Mouse (Mus musculus): ENCODE measurements around the gene Dlgap5. TPM values are rescaled to one million over a fixed set of nuclear protein-coding genes. Genes with fewer than 3 reads are reported as not detected.

The Dlgap5 gene
- polyA plus RNA-seq, 2 experiments = 32.5 to 37.9 TPM

DNA sequence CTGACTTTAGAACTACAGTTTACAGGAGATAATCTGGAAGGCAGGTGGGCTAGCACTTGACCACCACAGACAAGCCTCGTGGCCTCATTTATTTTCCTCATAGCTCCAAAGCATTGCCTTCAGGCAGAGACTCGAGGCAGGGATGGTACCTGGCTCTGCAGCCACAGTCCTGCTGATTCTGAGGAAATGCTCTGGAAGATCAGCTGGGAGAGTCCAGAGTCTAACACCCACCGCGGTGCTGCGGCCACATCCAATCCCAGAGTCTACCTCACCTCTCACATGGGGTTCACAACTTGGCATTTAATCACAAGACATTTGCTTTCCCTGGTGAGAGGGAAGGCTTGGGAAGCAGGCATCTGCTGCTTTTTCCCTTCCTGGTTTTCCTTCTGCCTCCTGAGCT lies 63.3 kb downstream of the Dlgap5 start:
- no peaks in the 10 kb centered on the region for H3K4me1 ChIP-seq (ENCODE audit: control insufficient read depth, insufficient read depth, low read length)
- WGBS = 76% methylated on average over 5 of the region's 5 CpGs
- no peak overlapping the region for H3K4me3 ChIP-seq (replicated peaks; ENCODE audit: low read length)
- no peak overlapping the region for H3K9ac ChIP-seq (ENCODE audit: low read depth, low read length, severe bottlenecking)
- no peak for TF ChIP-seq POLR2A (IDR thresholded peaks at IDR 0.05; ENCODE audit: borderline replicate concordance, extremely low read depth, insufficient read depth, insufficient read length)
- no peak overlapping the region for H3K4me2 ChIP-seq (replicated peaks; ENCODE audit: low read depth, low read length, severe bottlenecking)
- no peaks in the 10 kb centered on the region for H3K27me3 ChIP-seq (ENCODE audit: control insufficient read depth, insufficient read depth, low read length)
- no peaks in the 10 kb centered on the region for H3K36me3 ChIP-seq (ENCODE audit: control insufficient read depth, insufficient read depth, low read length)
- DNase-seq (ENCODE audit: low spot score) = no peak
- H3K9me3 ChIP-seq (ENCODE audit: control insufficient read depth, low read length) = no peaks in the 10 kb centered on the region
- H3K27ac ChIP-seq (replicated peaks; ENCODE audit: low read depth, low read length) = no peak overlapping the region
- no peak for ATAC-seq (ENCODE audit: low FRiP score, low read depth)

DNA sequence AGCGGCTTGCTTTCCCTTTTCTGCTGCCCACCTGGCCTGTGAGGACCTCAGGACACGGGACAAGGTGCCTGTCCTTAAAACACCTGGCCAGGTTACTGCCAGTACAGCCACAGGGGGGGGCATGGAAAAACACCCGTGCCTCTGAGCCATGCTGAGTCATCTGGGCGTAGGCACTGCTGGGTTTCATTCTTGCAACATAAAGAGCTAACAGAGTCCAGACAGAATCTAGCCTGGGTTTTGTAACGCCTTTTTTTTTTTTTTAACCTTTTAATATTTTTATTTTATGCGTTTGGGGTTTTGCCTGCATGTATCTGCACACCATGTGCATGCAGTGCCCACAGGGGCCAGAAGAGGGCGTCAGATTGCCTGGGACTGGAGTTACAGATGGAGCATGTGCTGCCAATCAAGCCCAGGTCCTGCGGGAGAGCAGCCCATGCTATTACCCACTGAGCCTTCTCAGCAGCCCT lies 64.1 kb downstream of the Dlgap5 start:
- H3K36me3 ChIP-seq (ENCODE audit: control insufficient read depth, insufficient read depth, low read length) = no peaks in the 10 kb centered on the region
- WGBS = 56% methylated on average over 8 of the region's 8 CpGs

DNA sequence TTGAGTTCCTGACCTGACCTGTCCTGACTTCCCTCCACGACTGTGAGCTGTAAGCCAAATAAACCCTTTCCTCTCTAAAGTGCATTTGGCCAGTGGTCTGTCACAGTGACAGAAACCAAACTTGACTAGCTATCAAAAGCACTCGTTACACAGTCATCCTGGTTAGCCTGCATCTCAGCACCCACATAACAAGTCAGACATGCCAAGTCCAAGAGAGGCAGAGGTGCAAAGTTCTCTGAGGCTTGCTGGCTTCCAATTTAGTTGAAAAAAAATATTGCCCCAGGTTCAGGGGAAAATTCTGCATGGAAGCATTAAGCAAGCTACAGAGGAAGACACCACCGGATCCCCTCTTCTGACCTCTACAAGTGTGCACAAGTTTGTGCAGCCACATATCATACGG lies 65.0 kb downstream of the Dlgap5 start:
- 75% methylated on average over 4 of the region's 4 CpGs for WGBS

More for the DNA sequence above, 64.1 kb downstream of the Dlgap5 start:
- TF ChIP-seq POLR2A (IDR thresholded peaks at IDR 0.05; ENCODE audit: borderline replicate concordance, extremely low read depth, insufficient read depth, insufficient read length) = no peak
- ATAC-seq (ENCODE audit: low FRiP score, low read depth) (no peak), DNase-seq (ENCODE audit: low spot score) (no peak)
- Histone ChIP-seq H3K9me3 (ENCODE audit: control insufficient read depth, low read length) (no peaks in the 10 kb centered on the region), H3K4me2 (replicated peaks; ENCODE audit: low read depth, low read length, severe bottlenecking) (no peak overlapping the region), H3K27me3 (ENCODE audit: control insufficient read depth, insufficient read depth, low read length) (no peaks in the 10 kb centered on the region), H3K27ac (replicated peaks; ENCODE audit: low read depth, low read length) (no peak overlapping the region), H3K9ac (ENCODE audit: low read depth, low read length, severe bottlenecking) (no peak overlapping the region), H3K4me1 (ENCODE audit: control insufficient read depth, insufficient read depth, low read length) (no peaks in the 10 kb centered on the region), H3K4me3 (replicated peaks; ENCODE audit: low read length) (no peak overlapping the region)

DNA sequence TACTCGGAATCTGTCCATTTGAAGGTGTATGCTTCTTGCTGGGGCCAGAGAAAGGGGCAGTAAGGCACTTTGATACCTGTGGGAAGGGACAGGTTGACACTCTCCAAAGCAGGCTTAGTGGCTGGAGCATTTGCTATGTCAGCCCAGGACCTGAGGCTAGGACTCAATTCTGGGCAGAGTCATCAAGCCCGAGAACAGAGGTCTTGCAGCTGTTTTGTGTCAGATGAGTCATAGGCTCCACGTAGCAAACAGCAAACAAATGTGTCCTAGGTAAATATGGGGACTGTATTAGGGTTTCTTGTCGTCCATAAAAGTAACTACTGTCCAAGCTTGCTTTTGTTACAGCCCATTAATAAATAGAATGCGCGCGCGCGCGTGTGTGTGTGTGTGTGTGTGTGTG lies 65.9 kb downstream of the Dlgap5 start:
- Histone ChIP-seq H3K4me2 (replicated peaks; ENCODE audit: low read depth, low read length, severe bottlenecking) (no peak overlapping the region), H3K9me3 (ENCODE audit: control insufficient read depth, low read length) (no peaks in the 10 kb centered on the region), H3K4me3 (replicated peaks; ENCODE audit: low read length) (no peak overlapping the region), H3K9ac (ENCODE audit: low read depth, low read length, severe bottlenecking) (no peak overlapping the region), H3K4me1 (ENCODE audit: control insufficient read depth, insufficient read depth, low read length) (no peaks in the 10 kb centered on the region), H3K27ac (replicated peaks; ENCODE audit: low read depth, low read length) (no peak overlapping the region), H3K27me3 (ENCODE audit: control insufficient read depth, insufficient read depth, low read length) (no peaks in the 10 kb centered on the region), H3K36me3 (ENCODE audit: control insufficient read depth, insufficient read depth, low read length) (no peaks in the 10 kb centered on the region)
- ATAC-seq (ENCODE audit: low FRiP score, low read depth) (no peak), DNase-seq (ENCODE audit: low spot score) (no peak)
- 88% methylated on average over 10 of the region's 10 CpGs for WGBS
- TF ChIP-seq POLR2A (IDR thresholded peaks at IDR 0.05; ENCODE audit: borderline replicate concordance, extremely low read depth, insufficient read depth, insufficient read length) = no peak

More for the DNA sequence above, 65.0 kb downstream of the Dlgap5 start:
- no peak overlapping the region for H3K27ac ChIP-seq (replicated peaks; ENCODE audit: low read depth, low read length)
- no peak overlapping the region for H3K9ac ChIP-seq (ENCODE audit: low read depth, low read length, severe bottlenecking)
- no peaks in the 10 kb centered on the region for H3K27me3 ChIP-seq (ENCODE audit: control insufficient read depth, insufficient read depth, low read length)
- H3K9me3 ChIP-seq (ENCODE audit: control insufficient read depth, low read length) = no peaks in the 10 kb centered on the region
- DNase-seq (ENCODE audit: low spot score) (no peak), ATAC-seq (ENCODE audit: low FRiP score, low read depth) (no peak)
- no peaks in the 10 kb centered on the region for H3K4me1 ChIP-seq (ENCODE audit: control insufficient read depth, insufficient read depth, low read length)
- H3K36me3 ChIP-seq (ENCODE audit: control insufficient read depth, insufficient read depth, low read length) = no peaks in the 10 kb centered on the region
- no peak overlapping the region for H3K4me3 ChIP-seq (replicated peaks; ENCODE audit: low read length)
- TF ChIP-seq POLR2A (IDR thresholded peaks at IDR 0.05; ENCODE audit: borderline replicate concordance, extremely low read depth, insufficient read depth, insufficient read length) = no peak
- no peak overlapping the region for H3K4me2 ChIP-seq (replicated peaks; ENCODE audit: low read depth, low read length, severe bottlenecking)

DNA sequence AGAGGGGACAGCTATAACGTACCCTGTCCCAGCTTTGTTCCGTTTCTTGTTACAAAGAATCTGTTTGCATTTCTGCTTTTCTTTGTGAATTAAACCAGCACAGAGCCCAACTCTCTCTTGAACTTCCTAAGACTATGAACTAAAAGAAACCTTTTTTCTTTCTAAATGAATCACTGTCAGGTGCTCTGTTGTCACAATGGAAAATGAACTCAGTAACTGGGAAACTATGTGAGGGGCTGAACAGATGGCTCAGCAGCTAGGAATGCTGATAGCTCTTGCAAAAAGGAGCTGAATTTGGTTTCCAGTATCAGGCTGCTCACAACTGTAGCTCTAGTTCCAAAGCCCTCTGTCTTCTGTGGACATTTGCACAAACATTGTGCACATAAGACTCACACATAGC lies 67.2 kb downstream of the Dlgap5 start:
- Histone ChIP-seq H3K9me3 (ENCODE audit: control insufficient read depth, low read length) (no peaks in the 10 kb centered on the region), H3K4me2 (replicated peaks; ENCODE audit: low read depth, low read length, severe bottlenecking) (no peak overlapping the region), H3K4me1 (ENCODE audit: control insufficient read depth, insufficient read depth, low read length) (no peaks in the 10 kb centered on the region), H3K9ac (ENCODE audit: low read depth, low read length, severe bottlenecking) (no peak overlapping the region), H3K36me3 (ENCODE audit: control insufficient read depth, insufficient read depth, low read length) (no peaks in the 10 kb centered on the region), H3K4me3 (replicated peaks; ENCODE audit: low read length) (no peak overlapping the region), H3K27ac (replicated peaks; ENCODE audit: low read depth, low read length) (no peak overlapping the region), H3K27me3 (ENCODE audit: control insufficient read depth, insufficient read depth, low read length) (no peaks in the 10 kb centered on the region)
- TF ChIP-seq POLR2A (IDR thresholded peaks at IDR 0.05; ENCODE audit: borderline replicate concordance, extremely low read depth, insufficient read depth, insufficient read length) = no peak
- 89% methylated on average over 2 of the region's 2 CpGs for WGBS
- no peak for ATAC-seq (ENCODE audit: low FRiP score, low read depth)
- DNase-seq (ENCODE audit: low spot score) = no peak

DNA sequence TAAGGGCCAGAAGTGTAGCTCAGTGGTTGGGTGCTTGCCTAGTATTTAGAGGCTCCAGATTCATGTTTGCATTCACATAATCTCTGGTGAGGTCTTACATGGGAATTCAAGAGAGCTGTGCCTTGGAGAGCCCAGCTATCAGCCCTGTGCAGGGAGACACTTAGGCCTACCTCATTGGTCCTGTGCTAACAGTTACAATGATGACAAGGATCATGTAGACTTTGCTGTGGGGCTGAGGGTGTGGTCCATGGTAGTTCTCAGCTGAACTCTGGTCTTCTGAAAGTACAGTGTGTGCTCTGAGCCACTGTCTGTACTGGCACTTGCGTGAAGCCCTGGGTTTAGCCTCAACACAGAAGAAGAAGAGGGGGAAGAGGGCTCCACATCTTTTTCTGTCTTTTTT lies 71.5 kb downstream of the Dlgap5 start:
- Histone ChIP-seq H3K27me3 (ENCODE audit: control insufficient read depth, insufficient read depth, low read length) (no peaks in the 10 kb centered on the region), H3K4me1 (ENCODE audit: control insufficient read depth, insufficient read depth, low read length) (no peaks in the 10 kb centered on the region), H3K36me3 (ENCODE audit: control insufficient read depth, insufficient read depth, low read length) (no peaks in the 10 kb centered on the region), H3K9ac (ENCODE audit: low read depth, low read length, severe bottlenecking) (no peak overlapping the region), H3K9me3 (ENCODE audit: control insufficient read depth, low read length) (no peaks in the 10 kb centered on the region), H3K27ac (replicated peaks; ENCODE audit: low read depth, low read length) (no peak overlapping the region), H3K4me3 (replicated peaks; ENCODE audit: low read length) (no peak overlapping the region), H3K4me2 (replicated peaks; ENCODE audit: low read depth, low read length, severe bottlenecking) (no peak overlapping the region)
- no peak for TF ChIP-seq POLR2A (IDR thresholded peaks at IDR 0.05; ENCODE audit: borderline replicate concordance, extremely low read depth, insufficient read depth, insufficient read length)
- 85% methylated on average over 1 of the region's 1 CpGs for WGBS
- DNase-seq (ENCODE audit: low spot score) (no peak), ATAC-seq (ENCODE audit: low FRiP score, low read depth) (no peak)

Measured in limb, embryonic 14.5 days (tissue).